Mouse (Mus musculus): ENCODE data around the gene Flywch1. TPM values are rescaled to one million over a fixed set of nuclear protein-coding genes. Genes with fewer than 3 reads are reported as not detected.

Flywch1 gene
- polyA plus RNA-seq, 1 experiment from 2014 or later = 24.2 TPM

DNA sequence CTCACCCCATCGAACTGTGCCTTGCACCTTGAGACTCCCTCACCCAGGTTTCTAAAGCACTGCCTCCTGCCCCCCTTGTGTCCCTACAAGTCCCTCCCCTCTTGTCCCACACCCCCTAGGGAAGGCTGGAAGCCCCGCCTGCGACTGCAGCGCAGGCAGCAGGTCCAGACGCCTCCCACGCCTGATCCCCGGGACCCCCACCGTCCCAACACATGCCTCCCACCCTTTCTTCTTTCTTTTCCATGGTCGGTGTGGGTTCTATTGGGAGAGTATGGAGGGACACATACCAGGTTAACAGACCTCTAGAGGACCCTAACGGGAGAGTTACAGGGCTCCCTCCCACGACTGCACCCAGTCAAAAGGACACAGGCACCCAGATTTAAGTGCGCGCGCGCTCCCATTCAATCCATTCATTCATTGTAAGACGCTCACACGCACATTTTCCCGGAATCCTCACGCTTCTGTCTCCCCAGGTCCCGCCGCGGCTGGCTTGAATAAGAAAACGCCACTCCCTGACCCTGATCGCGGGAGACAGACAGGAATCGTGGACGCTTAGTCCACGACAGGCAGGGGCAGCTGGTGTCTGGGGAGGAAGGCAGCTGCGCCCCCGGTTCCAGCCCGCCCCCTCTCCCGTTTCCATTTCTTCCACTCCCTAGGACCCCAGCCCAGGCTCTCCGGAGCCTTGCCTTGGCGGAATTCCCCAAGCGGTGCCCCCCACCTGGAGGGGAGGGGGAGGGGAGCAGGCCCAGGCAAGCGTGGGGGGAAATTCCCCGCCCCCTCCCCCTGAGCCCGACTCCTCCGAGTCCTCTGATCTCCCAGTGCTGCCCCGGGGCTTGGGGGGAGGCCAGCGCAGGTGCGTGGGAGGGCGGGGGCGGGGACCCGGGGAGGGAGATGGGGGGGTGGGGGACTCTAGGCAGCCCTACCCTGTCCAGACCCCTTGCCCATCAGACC is 25.8 kb downstream of the Flywch1 start, which contains the start of gene Kremen2:
TSS of gene Kremen2 (minus strand) at position 533 of the 951 bp plus-strand sequence.
- Histone ChIP-seq H3K9me3 (ENCODE audit: control insufficient read depth, low read length) (no peaks in the 10 kb centered on the region), H3K4me3 (ENCODE audit: low read depth, low read length) (peak within 1 kb of the TSS; percentile 14), H3K27me3 (ENCODE audit: control insufficient read depth, insufficient read depth, low read length) (peaks cover 8% of the 10 kb centered on the region; the same call in 1 of the 2 replicates), H3K4me2 (replicated peaks; ENCODE audit: low read depth) (peak within 1 kb of the TSS; percentile 43), H3K9ac (ENCODE audit: low read length) (no peak within 1 kb of the TSS), H3K4me1 (replicated peaks; ENCODE audit: control insufficient read depth, insufficient read depth) (peaks cover 16% of the 10 kb centered on the region; the same call in 1 of the 2 replicates), H3K36me3 (ENCODE audit: control insufficient read depth, insufficient read depth, low read length) (no peaks in the 10 kb centered on the region), H3K27ac (replicated peaks) (no peak within 1 kb of the TSS)
- WGBS = 2% methylated on average over 38 of the region's 45 CpGs
- TF ChIP-seq EP300 (optimal IDR thresholded peaks at IDR 0.05) = no peak
- TF ChIP-seq CTCF (IDR thresholded peaks at IDR 0.05; ENCODE audit: low read depth) = no peak
- no peak for ATAC-seq (ENCODE audit: low FRiP score, low TSS enrichment)
- DNase-seq (ENCODE audit: low spot score) = no peak

DNA sequence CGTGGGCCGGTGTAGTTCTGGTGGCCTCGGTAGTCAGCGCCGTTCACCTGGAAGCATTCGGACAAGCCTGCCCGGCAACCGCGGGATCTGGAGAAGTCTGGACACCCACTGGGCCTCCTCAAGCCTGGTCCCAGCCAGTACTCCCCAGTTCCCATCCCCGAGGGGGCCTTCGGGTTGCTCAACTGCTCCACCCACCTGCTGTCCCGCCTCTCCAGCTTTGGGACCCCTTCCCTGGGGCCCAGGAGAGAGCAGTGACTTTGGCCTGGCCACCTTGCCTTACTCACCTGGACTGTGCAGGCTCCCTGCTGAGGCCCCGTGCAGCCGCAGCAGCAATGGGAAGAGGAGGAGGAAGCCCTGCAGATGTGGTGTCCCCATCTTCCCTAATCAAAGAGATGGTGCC is 26.8 kb downstream of the Flywch1 start:
- Histone ChIP-seq H3K4me3 (ENCODE audit: low read depth, low read length) (no peak overlapping the region), H3K9me3 (ENCODE audit: control insufficient read depth, low read length) (no peaks in the 10 kb centered on the region), H3K4me1 (replicated peaks; ENCODE audit: control insufficient read depth, insufficient read depth) (peaks cover 17% of the 10 kb centered on the region; the same call in 1 of the 2 replicates), H3K9ac (ENCODE audit: low read length) (no peak overlapping the region), H3K36me3 (ENCODE audit: control insufficient read depth, insufficient read depth, low read length) (no peaks in the 10 kb centered on the region), H3K27me3 (ENCODE audit: control insufficient read depth, insufficient read depth, low read length) (peaks cover 8% of the 10 kb centered on the region; the same call in 1 of the 2 replicates), H3K27ac (replicated peaks) (no peak overlapping the region), H3K4me2 (replicated peaks; ENCODE audit: low read depth) (peak overlapping the region; percentile 43; the same call in 1 of the 2 replicates)
- ATAC-seq (ENCODE audit: low FRiP score, low TSS enrichment) = no peak
- TF ChIP-seq EP300 (optimal IDR thresholded peaks at IDR 0.05) = no peak
- no peak for TF ChIP-seq CTCF (IDR thresholded peaks at IDR 0.05; ENCODE audit: low read depth)
- peak; percentile 33 for DNase-seq (ENCODE audit: low spot score)
- 12% methylated on average over 14 of the region's 14 CpGs for WGBS

DNA sequence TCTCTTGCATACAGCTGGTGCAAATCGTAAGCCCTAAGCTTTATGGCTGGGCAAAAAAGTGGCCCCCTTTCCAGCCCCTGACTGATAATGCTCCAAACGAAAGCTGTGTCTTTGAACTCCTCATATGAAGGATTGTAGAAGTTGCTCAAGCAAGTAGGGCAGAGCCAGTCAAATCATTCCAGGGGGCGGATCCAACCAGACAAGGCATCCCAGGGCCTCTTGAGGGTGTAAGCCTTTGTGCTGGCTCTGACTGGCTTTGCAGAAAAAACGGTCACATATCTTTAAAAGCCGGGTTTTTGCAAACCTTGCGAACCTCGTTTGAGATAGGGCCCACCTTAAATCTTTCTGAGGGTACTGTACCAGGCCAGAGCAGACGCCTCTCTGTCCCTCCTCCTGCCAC is 27.3 kb downstream of the Flywch1 start:
- Histone ChIP-seq H3K36me3 (ENCODE audit: control insufficient read depth, insufficient read depth, low read length) (no peaks in the 10 kb centered on the region), H3K9ac (ENCODE audit: low read length) (no peak overlapping the region), H3K4me2 (replicated peaks; ENCODE audit: low read depth) (no peak overlapping the region), H3K27me3 (ENCODE audit: control insufficient read depth, insufficient read depth, low read length) (peaks cover 8% of the 10 kb centered on the region; the same call in 1 of the 2 replicates), H3K27ac (replicated peaks) (no peak overlapping the region), H3K9me3 (ENCODE audit: control insufficient read depth, low read length) (no peaks in the 10 kb centered on the region), H3K4me1 (replicated peaks; ENCODE audit: control insufficient read depth, insufficient read depth) (peaks cover 15% of the 10 kb centered on the region; the same call in 1 of the 2 replicates), H3K4me3 (ENCODE audit: low read depth, low read length) (no peak overlapping the region)
- ATAC-seq (ENCODE audit: low FRiP score, low TSS enrichment) = no peak
- no peak for TF ChIP-seq CTCF (IDR thresholded peaks at IDR 0.05; ENCODE audit: low read depth)
- TF ChIP-seq EP300 (optimal IDR thresholded peaks at IDR 0.05) = no peak
- no peak for DNase-seq (ENCODE audit: low spot score)
- 34% methylated on average over 8 of the region's 8 CpGs for WGBS

DNA sequence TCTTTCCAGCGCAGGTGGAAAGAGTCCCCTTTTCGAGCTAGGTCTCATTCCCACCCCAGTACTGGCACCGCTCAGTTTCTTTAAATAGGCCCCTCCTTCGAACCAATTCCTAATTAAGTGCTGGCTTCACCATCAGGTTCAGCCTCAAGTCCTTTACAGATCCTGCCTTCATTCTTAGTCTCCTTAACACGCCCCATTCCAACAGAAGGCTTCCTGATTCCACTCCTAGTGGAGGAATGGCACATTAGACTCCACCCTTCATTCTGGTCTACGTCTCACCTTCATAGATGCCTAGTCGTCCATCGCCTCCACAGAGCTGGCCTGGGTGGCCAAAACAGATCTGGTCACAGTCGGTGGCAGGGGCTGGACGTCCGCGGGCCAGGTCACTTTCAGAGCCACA is 28.5 kb downstream of the Flywch1 start:
- DNase-seq (ENCODE audit: low spot score) = no peak

DNA sequence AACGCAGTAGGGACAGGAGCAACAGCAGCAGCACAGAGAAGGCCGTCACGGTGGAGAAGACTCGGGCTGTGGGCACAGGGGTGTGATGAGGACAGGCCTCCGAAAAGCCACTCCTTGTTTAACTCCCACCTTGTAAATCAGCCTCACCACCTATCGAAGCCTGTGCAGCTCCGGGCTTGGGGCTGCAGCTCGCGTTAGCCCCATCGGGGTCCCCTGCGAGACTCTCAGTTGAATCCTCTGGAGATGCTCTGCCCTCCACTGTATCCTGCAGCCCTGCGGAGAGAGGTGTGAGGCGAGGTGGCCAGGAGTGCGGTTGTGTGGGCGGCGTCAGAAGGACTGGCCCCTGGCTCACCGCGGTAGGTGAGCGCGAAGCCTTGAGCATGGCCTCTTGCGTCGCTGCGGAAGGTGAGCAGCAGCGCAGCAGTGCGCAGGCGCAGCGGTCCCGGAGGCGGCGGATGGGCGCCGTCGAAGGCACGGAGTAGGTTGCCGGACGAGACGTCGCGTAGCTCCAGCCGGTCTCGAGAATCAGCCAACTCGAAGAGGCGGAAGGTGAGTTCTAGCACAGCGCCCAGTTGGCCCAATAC is 29.1 kb downstream of the Flywch1 start:
- no peak overlapping the region for H3K9ac ChIP-seq (ENCODE audit: low read length)
- peak overlapping the region; percentile 42 for H3K4me2 ChIP-seq (replicated peaks; ENCODE audit: low read depth)
- DNase-seq (ENCODE audit: low spot score) = peak; percentile 58
- 0 out of 2 replicates have a peak overlapping the region, but pooled peaks have one; percentile 58 for H3K27ac ChIP-seq (replicated peaks)
- no peak for ATAC-seq (ENCODE audit: low FRiP score, low TSS enrichment)
- no peak for TF ChIP-seq CTCF (IDR thresholded peaks at IDR 0.05; ENCODE audit: low read depth)
- no peak for TF ChIP-seq EP300 (optimal IDR thresholded peaks at IDR 0.05)
- peaks cover 17% of the 10 kb centered on the region; the same call in 1 of the 2 replicates for H3K4me1 ChIP-seq (replicated peaks; ENCODE audit: control insufficient read depth, insufficient read depth)
- H3K9me3 ChIP-seq (ENCODE audit: control insufficient read depth, low read length) = no peaks in the 10 kb centered on the region
- H3K36me3 ChIP-seq (ENCODE audit: control insufficient read depth, insufficient read depth, low read length) = no peaks in the 10 kb centered on the region
- H3K27me3 ChIP-seq (ENCODE audit: control insufficient read depth, insufficient read depth, low read length) = peaks cover 8% of the 10 kb centered on the region; the same call in 1 of the 2 replicates
- peak overlapping the region; percentile 22 for H3K4me3 ChIP-seq (ENCODE audit: low read depth, low read length)
- 8% methylated on average over 44 of the region's 44 CpGs for WGBS

More for the DNA sequence above, 28.5 kb downstream of the Flywch1 start:
- TF ChIP-seq EP300 (optimal IDR thresholded peaks at IDR 0.05) (no peak), CTCF (IDR thresholded peaks at IDR 0.05; ENCODE audit: low read depth) (peak; percentile 9)
- Histone ChIP-seq H3K27ac (replicated peaks) (0 out of 2 replicates have a peak overlapping the region, but pooled peaks have one; percentile 58), H3K36me3 (ENCODE audit: control insufficient read depth, insufficient read depth, low read length) (no peaks in the 10 kb centered on the region), H3K27me3 (ENCODE audit: control insufficient read depth, insufficient read depth, low read length) (peaks cover 8% of the 10 kb centered on the region; the same call in 1 of the 2 replicates), H3K4me2 (replicated peaks; ENCODE audit: low read depth) (peak overlapping the region; percentile 42), H3K9ac (ENCODE audit: low read length) (no peak overlapping the region), H3K4me1 (replicated peaks; ENCODE audit: control insufficient read depth, insufficient read depth) (peaks cover 17% of the 10 kb centered on the region; the same call in 1 of the 2 replicates), H3K4me3 (ENCODE audit: low read depth, low read length) (peak overlapping the region; percentile 22), H3K9me3 (ENCODE audit: control insufficient read depth, low read length) (no peaks in the 10 kb centered on the region)
- 55% methylated on average over 12 of the region's 12 CpGs for WGBS
- ATAC-seq (ENCODE audit: low FRiP score, low TSS enrichment) = no peak
